Mouse (Mus musculus) kidney, adult 2 months (tissue): Measurements from ENCODE around the gene U2af2.

Source experiments
- CTCF ChIP-seq: fragments of 200-500 bp; conservative IDR thresholded peaks from 2 replicates; pipeline ENCODE4 v1.5.1; 2011; ENCODE audit warnings: low read depth, mild to moderate bottlenecking, control low read depth, low read length, moderate library complexity, mixed read lengths; ENCODE audit not compliant: insufficient read depth, insufficient read length
- POLR2A ChIP-seq: fragments of 200-500 bp; IDR thresholded peaks from one replicate; pipeline ENCODE4 v1.6.1; 2011; ENCODE audit warnings: low read depth, low read length, control low read depth

DNA sequence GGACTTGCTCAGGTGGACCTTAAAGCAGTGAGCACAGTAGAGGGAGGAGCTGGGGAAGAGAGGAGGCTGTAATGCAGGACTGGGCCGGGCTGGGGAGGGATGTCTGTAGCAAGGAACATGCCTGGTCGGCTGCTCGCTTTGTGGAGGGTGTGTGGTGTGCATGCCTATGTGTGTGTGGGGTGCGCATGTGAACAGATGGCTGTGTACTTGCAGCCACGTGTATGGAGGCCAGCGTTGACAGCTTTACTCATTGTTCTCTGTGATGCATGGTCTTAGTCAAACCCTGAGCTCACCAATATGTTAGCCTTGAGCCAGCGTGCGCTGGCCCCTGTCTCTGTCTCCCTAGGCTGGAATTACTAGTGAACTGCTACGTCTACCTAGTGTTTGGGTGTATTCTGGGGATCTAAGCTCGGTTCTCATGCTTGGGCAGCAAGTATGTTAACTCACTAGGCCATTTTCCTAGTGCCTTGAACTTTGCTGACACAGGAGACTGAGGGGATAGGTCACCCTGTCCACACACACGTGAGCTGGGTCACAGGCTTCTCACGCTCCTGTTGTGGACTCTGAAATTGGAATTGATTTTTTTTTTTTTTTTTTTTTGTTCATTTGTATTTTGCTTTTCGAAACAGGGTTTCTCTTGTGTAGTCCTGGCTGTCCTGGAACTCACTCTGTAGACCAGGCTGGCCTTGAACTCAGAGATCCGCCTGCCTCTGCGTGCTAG is 29.2 kb downstream of the U2af2 start:
- no peak for TF ChIP-seq CTCF
- TF ChIP-seq POLR2A: no peak
